Mouse (Mus musculus) CH12.LX (cell line): Measurements from ENCODE around the gene Zfp352. TPM values are rescaled to one million over a fixed set of nuclear protein-coding genes. Genes with fewer than 3 reads are reported as not detected.
A peak's percentile ranks its signal among the peaks of the same experiment; 100 is the strongest.

Experiments used
- DNase-seq: peaks from one replicate; pipeline ENCODE4 v3.0.0-alpha.2; 2013; ENCODE audit errors: extremely low read depth
- H3K27ac ChIP-seq: 2 replicates; pipeline ENCODE4 v1.5.1; 2012; ENCODE audit warnings: low read depth, mild to moderate bottlenecking, control low read depth, moderate library complexity; ENCODE audit not compliant: insufficient read depth
- H3K27me3 ChIP-seq: replicated peaks from 2 replicates; pipeline ENCODE3; 2012; ENCODE audit warnings: inconsistent platforms
- H3K36me3 ChIP-seq, 2 experiments: replicated peaks in 1 of 2; 2 replicates each; pipeline versions ENCODE3 to v1.6.1; 2012; ENCODE audit warnings: inconsistent platforms in 1 of 2, low read length in 1 of 2, mild to moderate bottlenecking in 1 of 2, mixed read lengths in 1 of 2, moderate library complexity in 1 of 2; ENCODE audit not compliant: control insufficient read depth in 1 of 2, insufficient read depth in 1 of 2
- H3K4me1 ChIP-seq, 2 experiments: 2 replicates each; pipeline ENCODE4 v1.6.1; 2012; ENCODE audit warnings: inconsistent platforms in 1 of 2, moderate library complexity in 1 of 2; ENCODE audit not compliant: insufficient read depth in 2 of 2, control insufficient read depth in 1 of 2
- H3K4me2 ChIP-seq: 2 replicates; pipeline ENCODE4 v1.6.1; 2012; ENCODE audit warnings: low read depth, mild to moderate bottlenecking, control low read depth; ENCODE audit not compliant: poor library complexity, insufficient read depth, severe bottlenecking
- H3K4me3 ChIP-seq, 3 experiments: fragments of 150-350 bp in 1 of 3; sonication (generic) in 1 of 3; replicated peaks in 1 of 3; 2 replicates each; pipeline versions ENCODE3 to v1.5.1; 2011 to 2012; ENCODE audit warnings: low read depth in 2 of 3, low read length in 2 of 3, mild to moderate bottlenecking in 2 of 3, moderate library complexity in 2 of 3, control low read depth in 1 of 3, improper control_type of control experiment in 1 of 3, inconsistent platforms in 1 of 3, mixed read lengths in 1 of 3; ENCODE audit not compliant: poor library complexity in 1 of 3
- H3K79me2 ChIP-seq: replicated peaks from 2 replicates; pipeline ENCODE4 v1.6.1; 2012; ENCODE audit warnings: mild to moderate bottlenecking, moderate library complexity; ENCODE audit not compliant: control insufficient read depth, poor library complexity, insufficient read depth, severe bottlenecking; ENCODE audit errors: extremely low read depth
- H3K9ac ChIP-seq: 2 replicates; pipeline ENCODE4 v1.6.1; 2012; ENCODE audit warnings: low read depth, mild to moderate bottlenecking, control low read depth, moderate library complexity; ENCODE audit not compliant: insufficient read depth
- H3K9me3 ChIP-seq: replicated peaks from 2 replicates; pipeline ENCODE3; 2012; ENCODE audit warnings: low read length, inconsistent platforms, mixed read lengths
- CHD1 ChIP-seq: IDR thresholded peaks from 2 replicates; pipeline ENCODE4 v1.6.1; 2012; ENCODE audit warnings: low read depth, low read length, improper control_type of control experiment, inconsistent platforms
- E2F4 ChIP-seq: IDR thresholded peaks from 2 replicates; pipeline ENCODE4 v1.6.1; 2011; ENCODE audit warnings: low read depth, low read length, improper control_type of control experiment; ENCODE audit not compliant: insufficient replicate concordance
- ETS1 ChIP-seq: conservative IDR thresholded peaks from 2 replicates; pipeline ENCODE4 v1.6.1; 2012; ENCODE audit warnings: low read depth, mild to moderate bottlenecking, inconsistent platforms, low read length, improper control_type of control experiment, moderate library complexity
- GABPA ChIP-seq: IDR thresholded peaks from 2 replicates; pipeline ENCODE4 v1.6.1; 2012; ENCODE audit warnings: low read depth, low read length, improper control_type of control experiment, inconsistent platforms; ENCODE audit not compliant: insufficient replicate concordance
- KAT2A ChIP-seq: IDR thresholded peaks from 2 replicates; pipeline ENCODE4 v1.6.1; 2012; ENCODE audit warnings: low read length, improper control_type of control experiment, inconsistent platforms; ENCODE audit not compliant: insufficient replicate concordance
- MAX ChIP-seq: IDR thresholded peaks from 2 replicates; pipeline ENCODE4 v1.6.1; 2011; ENCODE audit warnings: low read length, improper control_type of control experiment
- POLR2A ChIP-seq: IDR thresholded peaks from 2 replicates; pipeline ENCODE4 v1.6.1; 2011; ENCODE audit warnings: low read depth, mild to moderate bottlenecking, improper control_type of control experiment, low read length
- RAD21 ChIP-seq: IDR thresholded peaks from 2 replicates; pipeline ENCODE4 v1.6.1; 2011; ENCODE audit warnings: low read depth, mild to moderate bottlenecking, low read length, improper control_type of control experiment, moderate library complexity
- RCOR1 ChIP-seq: conservative IDR thresholded peaks from 2 replicates; pipeline ENCODE4 v1.6.1; 2012; ENCODE audit warnings: low read depth, mild to moderate bottlenecking, inconsistent platforms, low read length, improper control_type of control experiment
- SIN3A ChIP-seq: IDR thresholded peaks from 2 replicates; pipeline ENCODE4 v1.6.1; 2012; ENCODE audit warnings: low read length, improper control_type of control experiment, inconsistent platforms
- SMC3 ChIP-seq: IDR thresholded peaks from 2 replicates; pipeline ENCODE4 v1.6.1; 2011; ENCODE audit warnings: low read depth, low read length, improper control_type of control experiment
- TBP ChIP-seq: conservative IDR thresholded peaks from 2 replicates; pipeline ENCODE4 v1.6.1; 2011; ENCODE audit warnings: low read depth, low read length, improper control_type of control experiment
- UBTF ChIP-seq: IDR thresholded peaks from 2 replicates; pipeline ENCODE4 v1.6.1; 2012; ENCODE audit warnings: low read depth, mild to moderate bottlenecking, inconsistent platforms, low read length, improper control_type of control experiment, moderate library complexity
- USF2 ChIP-seq: conservative IDR thresholded peaks from 2 replicates; pipeline ENCODE4 v1.6.1; 2011; ENCODE audit warnings: low read depth, low read length, improper control_type of control experiment
- ZC3H11A ChIP-seq: IDR thresholded peaks from 2 replicates; pipeline ENCODE4 v1.6.1; 2012; ENCODE audit warnings: low read depth, mild to moderate bottlenecking, inconsistent platforms, low read length, improper control_type of control experiment
- ZKSCAN1 ChIP-seq: IDR thresholded peaks from 2 replicates; pipeline ENCODE4 v1.6.1; 2012; ENCODE audit warnings: low read depth, inconsistent platforms, low read length, improper control_type of control experiment, borderline replicate concordance
- dilution Hi-C: fragments of 300-500 bp; cut with MboI; formaldehyde crosslinking; loops from 2 replicates; pipeline ENCODE4 v1.14.3; 2020; ENCODE audit warnings: low sequenced_read_pairs; ENCODE audit not compliant: extremely low pct_unique_long_range_greater_than_20kb, extremely low pct_ligation_motif_present
- in situ Hi-C: fragments of 300-500 bp; cut with MboI; formaldehyde crosslinking; loops from 3 replicates; pipeline ENCODE4 v1.14.3; 2019; ENCODE audit warnings: low sequenced_read_pairs, low pct_ligation_motif_present, low pct_unique_long_range_greater_than_20kb, mixed read lengths
- polyA plus RNA-seq: library from polyadenylated mRNA; unstranded; fragments of >175 nt; gene quantifications from 2 replicates; pipeline ENCODE4 v1.2.1, GENCODE M21; 2012; ENCODE audit warnings: low read depth; ENCODE audit not compliant: insufficient read length
- total RNA-seq, 2 experiments: library from RNA; depleted of rRNA; stranded (reverse); fragments of 300-350 nt in 1 of 2; fragments of >200 nt in 1 of 2; gene quantifications; 2 replicates each; pipeline ENCODE4 v1.2.3; 2012 to 2014

Gene Zfp352
- total RNA-seq (2012; rRNA removed) (not detected in 2 replicates), total RNA-seq (2014; rRNA removed) (not detected in 2 replicates), polyA plus RNA-seq (not detected in 2 replicates)

DNA sequence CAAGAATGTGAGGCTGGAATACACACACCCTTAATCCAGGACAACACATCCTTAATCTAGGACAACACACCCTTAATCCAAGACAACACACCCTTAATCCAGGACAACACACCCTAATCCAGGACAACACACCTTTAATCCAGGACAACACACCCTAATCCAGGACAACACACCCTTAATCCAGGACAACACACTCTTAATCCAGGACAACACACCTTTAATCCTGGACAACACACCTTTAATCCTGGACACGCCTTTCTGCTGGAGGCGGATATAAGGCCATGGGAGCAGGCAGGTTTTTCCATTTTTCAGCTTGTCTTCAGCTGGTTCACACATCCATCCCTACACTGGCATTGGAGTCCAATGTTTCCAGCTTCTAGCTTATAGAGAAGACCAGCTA is at the start of gene Zfp352:
Zfp352 (plus strand) TSS at position 301 of the 400 bp plus-strand sequence.
- no peak for DNase-seq
- Histone ChIP-seq H3K4me3 (no peak within 1 kb of the TSS), H3K27me3 (no peaks in the 10 kb centered on the region)
- TF ChIP-seq ZC3H11A (no peak), KAT2A (no peak), E2F4 (no peak), ETS1 (no peak), UBTF (no peak), ZKSCAN1 (no peak), RCOR1 (no peak), TBP (no peak), CHD1 (no peak), GABPA (no peak), MAX (no peak), SIN3A (no peak)
- TF ChIP-seq, all 38 proteins: peak for 0
- Histone ChIP-seq H3K9me3 (peaks cover 13% of the 10 kb centered on the region), H3K79me2 (no peaks in the 10 kb centered on the region), H3K4me2 (no peak within 1 kb of the TSS), H3K36me3 (no peaks in the 10 kb centered on the region), H3K4me1 (no peaks in the 10 kb centered on the region), H3K9ac (no peak within 1 kb of the TSS), H3K27ac (no peak within 1 kb of the TSS)
- in situ Hi-C loops: no loop called here
- dilution Hi-C loops: no loop called here

DNA sequence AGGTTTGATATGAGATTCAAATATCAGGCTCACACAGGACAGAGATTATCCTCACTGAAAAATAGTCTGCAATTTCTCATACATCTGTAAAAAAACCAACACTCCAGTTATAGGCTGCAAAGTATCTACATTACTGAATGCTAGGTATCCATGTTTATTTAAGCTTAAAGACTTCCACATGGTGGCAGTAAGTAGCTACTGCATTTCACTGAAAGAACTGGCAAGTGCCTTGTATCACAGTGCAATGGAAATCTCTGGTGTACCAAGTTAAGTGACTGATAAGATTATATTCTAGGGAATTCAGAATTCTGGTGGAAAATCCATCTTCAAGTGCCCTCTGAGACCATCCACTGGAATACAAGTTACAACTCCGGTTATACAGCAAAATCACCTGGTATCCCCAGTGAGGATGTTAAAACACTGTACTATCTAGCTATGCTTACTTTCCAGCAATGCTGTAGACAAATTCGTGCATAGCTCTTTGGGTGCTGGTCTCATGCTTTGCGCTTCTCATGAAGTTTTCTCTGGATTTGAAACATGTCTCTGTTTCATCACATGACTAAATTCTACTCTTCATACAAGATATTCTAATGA is 47.6 kb upstream of the Zfp352 start:
- TF ChIP-seq RAD21: peak; percentile 21
- no peak for TF ChIP-seq SMC3
- TF ChIP-seq, all 38 proteins: peak for 1
- no peak for DNase-seq
- Histone ChIP-seq H3K79me2 (no peaks in the 10 kb centered on the region), H3K36me3 (no peaks in the 10 kb centered on the region), H3K4me2 (no peak overlapping the region), H3K27me3 (no peaks in the 10 kb centered on the region), H3K9me3 (peaks cover 8% of the 10 kb centered on the region), H3K4me1 (no peaks in the 10 kb centered on the region), H3K4me3 (no peak overlapping the region), H3K9ac (no peak overlapping the region), H3K27ac (no peak overlapping the region)
- in situ Hi-C loops: no loop called here
- dilution Hi-C loops: no loop called here

DNA sequence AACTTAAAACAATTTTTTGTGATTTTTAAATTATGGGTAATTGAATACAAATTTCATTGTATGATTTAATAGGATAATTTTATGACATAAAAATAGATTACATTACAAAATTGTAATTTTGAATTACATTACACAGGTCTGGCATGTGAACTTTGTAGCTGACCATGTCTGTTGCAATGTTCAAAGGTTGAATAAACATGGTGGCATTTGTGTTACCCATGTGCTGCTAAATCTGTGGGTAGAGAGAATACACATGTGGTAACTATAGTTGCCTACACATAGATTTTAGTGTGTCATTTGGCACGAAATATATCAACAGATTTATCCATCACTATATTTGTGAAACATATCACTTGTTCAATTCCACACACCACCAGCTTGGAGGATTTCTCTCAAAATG is 44.6 kb upstream of the Zfp352 start:
- Histone ChIP-seq H3K4me3 (no peak overlapping the region), H3K79me2 (no peaks in the 10 kb centered on the region), H3K9me3 (peaks cover 8% of the 10 kb centered on the region), H3K27me3 (no peaks in the 10 kb centered on the region), H3K9ac (no peak overlapping the region), H3K4me2 (no peak overlapping the region), H3K4me1 (no peaks in the 10 kb centered on the region), H3K36me3 (no peaks in the 10 kb centered on the region), H3K27ac (no peak overlapping the region)
- TF ChIP-seq POLR2A: no peak
- no peak for TF ChIP-seq USF2
- TF ChIP-seq MAX: no peak
- no peak for DNase-seq
- in situ Hi-C loops: no loop called here
- dilution Hi-C loops: no loop called here
